Mouse (Mus musculus) CH12.LX (cell line): ENCODE measurements at regions not wholly inside any gene's neighbourhood (a gene's known extent, or its start where the extent isn't known, plus 50 kb on each side); places are given as distances from the start of the nearest gene placed in this dataset.

Source experiments
- BHLHE40 ChIP-seq: IDR thresholded peaks from 2 replicates; pipeline ENCODE4 v1.6.1; 2011; ENCODE audit warnings: mild to moderate bottlenecking, low read depth, low read length, improper control_type of control experiment
- CHD2 ChIP-seq: IDR thresholded peaks from 2 replicates; pipeline ENCODE4 v1.6.1; 2011; ENCODE audit warnings: low read length, improper control_type of control experiment
- CTCF ChIP-seq, 2 experiments: IDR thresholded peaks in 1 of 2; conservative IDR thresholded peaks in 1 of 2; 2 replicates each; pipeline ENCODE4 v1.5.1; 2011 to 2012; ENCODE audit warnings: low read depth in 2 of 2, low read length in 2 of 2, improper control_type of control experiment in 1 of 2, inconsistent platforms in 1 of 2, mild to moderate bottlenecking in 1 of 2, moderate library complexity in 1 of 2
- E2F4 ChIP-seq: IDR thresholded peaks from 2 replicates; pipeline ENCODE4 v1.6.1; 2011; ENCODE audit warnings: low read depth, low read length, improper control_type of control experiment; ENCODE audit not compliant: insufficient replicate concordance
- ELF1 ChIP-seq: IDR thresholded peaks from 2 replicates; pipeline ENCODE4 v1.6.1; 2014; ENCODE audit warnings: low read depth, mild to moderate bottlenecking, inconsistent platforms, low read length, improper control_type of control experiment
- HCFC1 ChIP-seq: IDR thresholded peaks from 2 replicates; pipeline ENCODE4 v1.6.1; 2012; ENCODE audit warnings: low read depth, mild to moderate bottlenecking, inconsistent platforms, low read length, improper control_type of control experiment
- JUND ChIP-seq: conservative IDR thresholded peaks from 2 replicates; pipeline ENCODE4 v1.6.1; 2011; ENCODE audit warnings: low read depth, low read length, improper control_type of control experiment
- POLR2A ChIP-seq: IDR thresholded peaks from 2 replicates; pipeline ENCODE4 v1.6.1; 2011; ENCODE audit warnings: low read depth, mild to moderate bottlenecking, improper control_type of control experiment, low read length
- SMC3 ChIP-seq: IDR thresholded peaks from 2 replicates; pipeline ENCODE4 v1.6.1; 2011; ENCODE audit warnings: low read depth, low read length, improper control_type of control experiment
- TBP ChIP-seq: conservative IDR thresholded peaks from 2 replicates; pipeline ENCODE4 v1.6.1; 2011; ENCODE audit warnings: low read depth, low read length, improper control_type of control experiment
- TCF12 ChIP-seq: IDR thresholded peaks from 2 replicates; pipeline ENCODE4 v1.6.1; 2014; ENCODE audit warnings: low read depth, mild to moderate bottlenecking, inconsistent platforms, low read length, improper control_type of control experiment
- USF1 ChIP-seq: IDR thresholded peaks from 2 replicates; pipeline ENCODE4 v1.6.1; 2014; ENCODE audit warnings: low read depth, mild to moderate bottlenecking, inconsistent platforms, low read length, improper control_type of control experiment
- ZMIZ1 ChIP-seq: IDR thresholded peaks from 2 replicates; pipeline ENCODE4 v1.6.1; 2012; ENCODE audit warnings: low read depth, mild to moderate bottlenecking, inconsistent platforms, low read length, improper control_type of control experiment

DNA sequence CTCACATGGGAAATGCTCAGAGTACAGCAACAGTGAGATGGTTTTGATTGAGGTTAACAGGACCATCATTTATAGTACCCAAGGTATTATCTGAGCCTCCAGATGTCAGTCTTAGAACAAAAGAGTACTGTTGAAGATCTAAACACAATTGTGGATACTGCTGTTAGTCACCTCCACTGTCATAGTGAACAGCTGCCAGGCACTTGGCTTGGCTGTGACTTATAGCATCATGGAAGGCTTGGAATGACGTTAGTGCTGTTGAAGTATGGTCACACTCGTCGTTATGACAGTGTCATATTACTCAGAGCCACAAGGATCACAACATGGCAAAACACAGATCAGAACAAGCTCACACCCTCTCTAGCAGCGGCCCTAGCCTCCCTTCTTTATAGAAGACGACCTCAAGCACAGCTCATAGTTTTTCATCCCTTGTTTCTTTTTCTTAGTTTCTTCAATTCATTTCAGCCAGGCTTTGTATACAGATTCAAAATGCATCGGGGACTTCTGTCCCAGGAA is 87.0 kb downstream of the Gm5447 start:
- TF ChIP-seq CTCF (conservative IDR thresholded peaks at IDR 0.05 in 1 of 2, IDR thresholded peaks at IDR 0.05 in 1 of 2; ENCODE audit: low read depth in 2 of 2, low read length in 2 of 2) (no peak), E2F4 (no peak), CHD2 (no peak), USF1 (no peak), HCFC1 (no peak), POLR2A (no peak), JUND (no peak), TCF12 (no peak), ELF1 (no peak), ZMIZ1 (no peak), SMC3 (no peak), TBP (no peak), BHLHE40 (no peak)
